Mouse (Mus musculus) midbrain, embryonic 15.5 days (tissue): Measurements from ENCODE around the gene BC147527. TPM values are rescaled to one million over a fixed set of nuclear protein-coding genes. Genes with fewer than 3 reads are reported as not detected.
"Not testable (repeated sequence)": the region's sequence is repeated elsewhere in the genome, so short reads cannot be mapped to it uniquely, and the experiment has no call there.

Source experiments
- ATAC-seq: fragments of 200-750 bp; cut with Nextera tagmentation; replicated peaks from 2 replicates; pipeline ENCODE4 v1.8.0; 2017; ENCODE audit warnings: moderate TSS enrichment
- H3K27ac ChIP-seq: fragments of 300-500 bp; sonication (generic); 2 replicates; pipeline ENCODE4 v1.5.1; 2015; ENCODE audit warnings: mild to moderate bottlenecking, inconsistent platforms
- H3K27me3 ChIP-seq: fragments of 300-500 bp; sonication (generic); replicated peaks from 2 replicates; pipeline ENCODE4 v1.6.1; 2015; ENCODE audit warnings: inconsistent platforms
- H3K36me3 ChIP-seq: fragments of 300-500 bp; sonication (generic); replicated peaks from 2 replicates; pipeline ENCODE4 v1.6.1; 2015; ENCODE audit warnings: inconsistent platforms
- H3K4me1 ChIP-seq: fragments of 300-500 bp; sonication (generic); 2 replicates; pipeline ENCODE4 v1.6.1; 2015; ENCODE audit warnings: inconsistent platforms
- H3K4me2 ChIP-seq: fragments of 300-500 bp; sonication (generic); 2 replicates; pipeline ENCODE4 v1.6.1; 2015; ENCODE audit warnings: inconsistent platforms, mild to moderate bottlenecking, moderate library complexity
- H3K4me3 ChIP-seq: fragments of 300-500 bp; sonication (generic); 2 replicates; pipeline ENCODE4 v1.5.1; 2015; ENCODE audit warnings: mild to moderate bottlenecking, inconsistent platforms
- H3K9ac ChIP-seq: fragments of 300-500 bp; sonication (generic); 2 replicates; pipeline ENCODE4 v1.6.1; 2015; ENCODE audit warnings: mild to moderate bottlenecking, inconsistent platforms
- H3K9me3 ChIP-seq: fragments of 300-500 bp; sonication (generic); 2 replicates; pipeline ENCODE4 v1.6.1; 2016; ENCODE audit warnings: inconsistent platforms
- WGBS: fragments of 180-500 bp; shearing (Covaris S2); methylation state at CpG from one replicate; pipeline ENCODE4 v1.1.7; 2015; ENCODE audit warnings: mixed read lengths; 5-methylcytosine and 5-hydroxymethylcytosine counted together
- polyA plus RNA-seq: library from polyadenylated mRNA; unstranded; fragments of >200 nt; fragmentation: Nextera tagmentation; extraction: Ambion mirVana; gene quantifications from 2 replicates; pipeline ENCODE4 v1.2.1, GENCODE M21; 2015

Gene BC147527
- not detected in 2 replicates for polyA plus RNA-seq

GRCm38 (mm10) chr13:120299991-120300442 is at the start of gene BC147527:
BC147527 (plus strand) TSS chr13:120300392.
- Histone ChIP-seq H3K27ac (no peak within 1 kb of the TSS), H3K9ac (no peak within 1 kb of the TSS), H3K27me3 (no peaks in the 10 kb centered on the region), H3K4me3 (no peak within 1 kb of the TSS), H3K4me2 (no peak within 1 kb of the TSS), H3K9me3 (no peaks in the 10 kb centered on the region), H3K4me1 (no peaks in the 10 kb centered on the region), H3K36me3 (no peaks in the 10 kb centered on the region)
- no peak for ATAC-seq
- 43% methylated on average over 2 of the region's 2 CpGs for WGBS

GRCm38 (mm10) chr13:120251208-120251924 is 48.8 kb upstream of the BC147527 start:
- H3K4me3 ChIP-seq: not testable (repeated sequence)
- 84% methylated on average over 2 of the region's 3 CpGs for WGBS

GRCm38 (mm10) chr13:120258817-120259658 is 41.2 kb upstream of the BC147527 start:
- not testable (repeated sequence) for H3K4me2 ChIP-seq, H3K9ac ChIP-seq, H3K4me3 ChIP-seq, H3K27ac ChIP-seq, H3K9me3 ChIP-seq, H3K4me1 ChIP-seq, H3K27me3 ChIP-seq, ATAC-seq, H3K36me3 ChIP-seq
- 91% methylated on average over 3 of the region's 3 CpGs for WGBS

More at GRCm38 (mm10) chr13:120251208-120251924, 48.8 kb upstream of the BC147527 start:
- H3K36me3 ChIP-seq, H3K9me3 ChIP-seq, H3K27ac ChIP-seq, H3K9ac ChIP-seq, ATAC-seq, H3K27me3 ChIP-seq, H3K4me1 ChIP-seq, H3K4me2 ChIP-seq: not testable (repeated sequence)

- H3K27me3 ChIP-seq, H3K4me3 ChIP-seq, H3K9ac ChIP-seq, H3K36me3 ChIP-seq, H3K27ac ChIP-seq, ATAC-seq, H3K4me2 ChIP-seq, H3K9me3 ChIP-seq, H3K4me1 ChIP-seq: not testable (repeated sequence)
- WGBS: 73% methylated on average over 3 of the region's 3 CpGs
Measured at GRCm38 (mm10) chr13:120259718-120260117, 40.5 kb upstream of the BC147527 start.

GRCm38 (mm10) chr13:120262870-120263269 is 37.3 kb upstream of the BC147527 start, which contains the start of gene AF067061:
AF067061 (plus strand) TSS chr13:120263114.
- H3K36me3 ChIP-seq, H3K27ac ChIP-seq, H3K4me2 ChIP-seq, H3K9me3 ChIP-seq, H3K4me3 ChIP-seq, H3K9ac ChIP-seq, H3K4me1 ChIP-seq, H3K27me3 ChIP-seq, ATAC-seq: not testable (repeated sequence)
- WGBS: 80% methylated on average over 2 of the region's 2 CpGs

GRCm38 (mm10) chr13:120277837-120278236 is 22.4 kb upstream of the BC147527 start:
- not testable (repeated sequence) for ATAC-seq, H3K4me3 ChIP-seq, H3K4me2 ChIP-seq, H3K4me1 ChIP-seq, H3K9ac ChIP-seq, H3K27ac ChIP-seq, H3K27me3 ChIP-seq, H3K36me3 ChIP-seq, H3K9me3 ChIP-seq
- WGBS: 30% methylated on average over 2 of the region's 2 CpGs

- no peak overlapping the region for H3K4me3 ChIP-seq
- no peaks in the 10 kb centered on the region for H3K36me3 ChIP-seq
- H3K27ac ChIP-seq: no peak overlapping the region
- H3K27me3 ChIP-seq: no peaks in the 10 kb centered on the region
- H3K9ac ChIP-seq: no peak overlapping the region
- H3K4me1 ChIP-seq: no peaks in the 10 kb centered on the region
- ATAC-seq: no peak
- no peak overlapping the region for H3K4me2 ChIP-seq
- no peaks in the 10 kb centered on the region for H3K9me3 ChIP-seq
- WGBS: 90% methylated on average over 9 of the region's 9 CpGs
Measured at GRCm38 (mm10) chr13:120278784-120279183, 21.4 kb upstream of the BC147527 start.

GRCm38 (mm10) chr13:120299324-120299894 is 783 bp upstream of the BC147527 start:
- no peaks in the 10 kb centered on the region for H3K36me3 ChIP-seq
- no peaks in the 10 kb centered on the region for H3K9me3 ChIP-seq
- no peaks in the 10 kb centered on the region for H3K4me1 ChIP-seq
- 69% methylated on average over 1 of the region's 1 CpGs for WGBS
- H3K27ac ChIP-seq: no peak overlapping the region
- no peak overlapping the region for H3K4me3 ChIP-seq
- H3K4me2 ChIP-seq: no peak overlapping the region
- no peak for ATAC-seq
- no peaks in the 10 kb centered on the region for H3K27me3 ChIP-seq
- H3K9ac ChIP-seq: no peak overlapping the region

- no peak for ATAC-seq
- Histone ChIP-seq H3K9me3 (no peaks in the 10 kb centered on the region), H3K36me3 (no peaks in the 10 kb centered on the region), H3K9ac (no peak overlapping the region), H3K27ac (no peak overlapping the region), H3K27me3 (no peaks in the 10 kb centered on the region), H3K4me3 (no peak overlapping the region), H3K4me1 (no peaks in the 10 kb centered on the region), H3K4me2 (no peak overlapping the region)
- WGBS: 82% methylated on average over 4 of the region's 4 CpGs
Measured at GRCm38 (mm10) chr13:120300853-120301252, 661 bp downstream of the BC147527 start.

GRCm38 (mm10) chr13:120310749-120311148 is 10.6 kb downstream of the BC147527 start:
- no peak overlapping the region for H3K9ac ChIP-seq
- ATAC-seq: no peak
- H3K27ac ChIP-seq: no peak overlapping the region
- no peaks in the 10 kb centered on the region for H3K36me3 ChIP-seq
- no peak overlapping the region for H3K4me3 ChIP-seq
- no peak overlapping the region for H3K4me2 ChIP-seq
- WGBS: 86% methylated on average over 4 of the region's 4 CpGs
- H3K9me3 ChIP-seq: no peaks in the 10 kb centered on the region
- no peaks in the 10 kb centered on the region for H3K27me3 ChIP-seq
- H3K4me1 ChIP-seq: no peaks in the 10 kb centered on the region

- H3K4me2 ChIP-seq: peak overlapping the region; percentile 10; the same call in 1 of the 2 replicates
- H3K36me3 ChIP-seq: no peaks in the 10 kb centered on the region
- H3K27ac ChIP-seq: no peak overlapping the region
- H3K4me3 ChIP-seq: no peak overlapping the region
- H3K9ac ChIP-seq: no peak overlapping the region
- WGBS: 46% methylated on average over 14 of the region's 14 CpGs
- ATAC-seq: no peak
- no peaks in the 10 kb centered on the region for H3K27me3 ChIP-seq
- H3K4me1 ChIP-seq: no peaks in the 10 kb centered on the region
- H3K9me3 ChIP-seq: no peaks in the 10 kb centered on the region
Measured at GRCm38 (mm10) chr13:120313584-120313983, 13.4 kb downstream of the BC147527 start.

- H3K9me3 ChIP-seq, H3K4me2 ChIP-seq, H3K27ac ChIP-seq, H3K4me1 ChIP-seq, ATAC-seq, H3K9ac ChIP-seq, H3K36me3 ChIP-seq, H3K27me3 ChIP-seq, H3K4me3 ChIP-seq: not testable (repeated sequence)
- WGBS: 75% methylated on average over 3 of the region's 3 CpGs
Measured at GRCm38 (mm10) chr13:120316578-120316977, 16.4 kb downstream of the BC147527 start, which contains the start of gene Tcstv3. Tcstv3 (plus strand) TSS chr13:120316878.
